10 mouse cellular contexts compared by ENCODE assay signal in genomic region chr7:29291616-29292457, GRCm38 (mm10). TPM values are rescaled to one million over a fixed set of nuclear protein-coding genes. Genes with fewer than 3 reads are reported as not detected.
A peak's percentile ranks its signal among the peaks of the same experiment; 100 is the strongest.
DNase-seq lines count a peak whose midpoint lies in the region; ATAC-seq and TF ChIP-seq lines count a peak whose summit lies in the region.
"Had no signal": no experiment of that assay in that cellular context is flagged by ENCODE, and none has a peak within 500 bp of the region (broad histone marks: within the 10 kb centered on the region; RNA-seq: fewer than 3 reads in every experiment).

No protein-coding gene starts in this region.

- WGBS in heart, adult 2 months = 32% methylated on average over 7 of the region's 7 CpGs
- WGBS in forebrain, embryonic 11.5 days = 42% methylated on average over 6 of the region's 7 CpGs

- no peaks in the 10 kb centered on the region for H3K36me3 ChIP-seq in heart, adult 2 months (ENCODE audit: control insufficient read depth, insufficient read depth, low read length)
- no peaks in the 10 kb centered on the region for H3K36me3 ChIP-seq in forebrain, embryonic 11.5 days (ENCODE audit: control insufficient read depth, insufficient read depth, low read length)

- intact Hi-C loops in heart, adult 2 months (cut with DNase I) = no loop called here

- H3K4me3 ChIP-seq in heart, adult 2 months = no peak overlapping the region
- no peak overlapping the region for H3K4me3 ChIP-seq in forebrain, embryonic 11.5 days (ENCODE audit: low read depth, low read length)
- H3K4me3 ChIP-seq: myocyte had no signal

- peak; percentile 47; the same call in 1 of the 2 replicates for ATAC-seq in forebrain, embryonic 11.5 days (replicated peaks; ENCODE audit: low FRiP score)
- no peak for ATAC-seq in monocyte, adult 5-6 weeks (replicated peaks; ENCODE audit: insufficient number of reproducible peaks, low FRiP score, low TSS enrichment, poor library complexity, severe bottlenecking)

- peak overlapping the region; percentile 79 for H3K27ac ChIP-seq in heart, adult 2 months
- peak overlapping the region; percentile 60 for H3K27ac ChIP-seq in forebrain, embryonic 11.5 days (ENCODE audit: low read depth, low read length)

- DNase-seq in heart, adult 2 months = peak in 1 of 2 experiments; percentile 42
- DNase-seq in heart, adult 8-10 months (ENCODE audit: low spot score) = no peak
- DNase-seq in brain, adult 2 months (ENCODE audit: low read depth, low spot score) = peak; percentile 91
- DNase-seq in forebrain, embryonic 11.5 days (ENCODE audit: low spot score) = peak; percentile 76
- peak; percentile 40 to 71 for DNase-seq in kidney, postnatal 25 days
- no peak for DNase-seq in B cell, adult 2 months
- no peak for DNase-seq in c-Kit-positive CD71-positive TER-119-positive erythroid progenitor cells, embryonic 14.5 days (ENCODE audit: low spot score)

- TF ChIP-seq POLR2A in heart, adult 2 months (IDR thresholded peaks at IDR 0.05; ENCODE audit: insufficient read depth, low read depth, low read length) = no peak

- TF ChIP-seq CTCF in heart, adult 2 months (IDR thresholded peaks at IDR 0.05) = no peak

- no peak for TF ChIP-seq EP300 in heart, adult 2 months (IDR thresholded peaks at IDR 0.05; ENCODE audit: insufficient read depth, low read depth, low read length)

- no peaks in the 10 kb centered on the region for H3K9me3 ChIP-seq in forebrain, embryonic 11.5 days (ENCODE audit: control insufficient read depth, low read length)

- peaks cover 3% of the 10 kb centered on the region; the same call in 1 of the 2 replicates for H3K4me1 ChIP-seq in heart, adult 2 months (ENCODE audit: control insufficient read depth, insufficient read depth, low read length)
- peaks cover 17% of the 10 kb centered on the region for H3K4me1 ChIP-seq in forebrain, embryonic 11.5 days (replicated peaks; ENCODE audit: control insufficient read depth, insufficient read depth, low read length)

- no peaks in the 10 kb centered on the region for H3K27me3 ChIP-seq in heart, adult 2 months (ENCODE audit: control insufficient read depth, insufficient read depth, low read length)
- peaks cover 9% of the 10 kb centered on the region for H3K27me3 ChIP-seq in forebrain, embryonic 11.5 days (ENCODE audit: control insufficient read depth, insufficient read depth, low read length)

- peak overlapping the region; percentile 20 for H3K9ac ChIP-seq in heart, adult 2 months (ENCODE audit: low read depth, low read length)
- peak overlapping the region; percentile 12; the same call in 1 of the 2 replicates for H3K9ac ChIP-seq in forebrain, embryonic 11.5 days (ENCODE audit: low read length)

- no peaks in the 10 kb centered on the region for H3K79me2 ChIP-seq in heart, adult 2 months (replicated peaks; ENCODE audit: control insufficient read depth, insufficient read depth, low read length)

- H3K4me2 ChIP-seq in forebrain, embryonic 11.5 days (ENCODE audit: low read depth, low read length, severe bottlenecking) = 0 out of 2 replicates have a peak overlapping the region, but pooled peaks have one; percentile 27

RNA-seq across cellular contexts. Expression of gene Ppp1r14a, which starts 2.7 kb away (rescaled TPM):
- total RNA-seq in heart, adult 2 months (2021) = 10 to 100 TPM in 1 of 2 experiments, 1 to 10 TPM in 1; 8.7 to 10.3 TPM
- 16.3 and 18.4 TPM in 2 replicates for polyA plus RNA-seq in heart, adult 2 months (2012; rRNA removed)
- 10 to 100 TPM in 1 of 4 experiments, 1 to 10 TPM in 3; 5.4 to 10.1 (median 7.1) TPM for total RNA-seq in heart, adult 8-10 months (2022)
- 12.5 and 13.3 TPM in 2 replicates for polyA plus RNA-seq in forebrain, embryonic 11.5 days (2014; fragmentation: Nextera tagmentation; extraction: Ambion mirVana)
- not detected in 3 replicates for total RNA-seq in monocyte, adult 5-6 weeks (2017)

RNA-seq across cellular contexts. Expression of gene Spint2, which starts 10.1 kb away (rescaled TPM):
- 10 to 100 TPM; 39.4 to 46.4 TPM for total RNA-seq in heart, adult 2 months (2021)
- 40.5 and 45.7 TPM in 2 replicates for polyA plus RNA-seq in heart, adult 2 months (2012; rRNA removed)
- total RNA-seq in heart, adult 8-10 months (2022) = 10 to 100 TPM; 47.3 to 54.5 (median 53.2) TPM
- polyA plus RNA-seq in forebrain, embryonic 11.5 days (2014; fragmentation: Nextera tagmentation; extraction: Ambion mirVana) = 36.1 and 43.5 TPM in 2 replicates
- total RNA-seq in monocyte, adult 5-6 weeks (2017) = 2.6 to 4.4 TPM (median 4.2 TPM) in 3 replicates
- polyA plus RNA-seq: C2C12 had no signal

RNA-seq across cellular contexts. Expression of gene Dpf1, which starts 11.9 kb away (rescaled TPM):
- under 1 TPM in 1 of 2 experiments, not detected in 1; 0.27 TPM for total RNA-seq in heart, adult 2 months (2021)
- 0.21 and 0.38 TPM in 2 replicates for polyA plus RNA-seq in heart, adult 2 months (2012; rRNA removed)
- under 1 TPM in 3 of 4 experiments, not detected in 1; 0.13 to 0.23 (median 0.22) TPM for total RNA-seq in heart, adult 8-10 months (2022)
- 76.0 and 88.3 TPM in 2 replicates for polyA plus RNA-seq in forebrain, embryonic 11.5 days (2014; fragmentation: Nextera tagmentation; extraction: Ambion mirVana)
- total RNA-seq in monocyte, adult 5-6 weeks (2017) = not detected in 3 replicates

RNA-seq across cellular contexts. Expression of gene 2200002D01Rik, which starts 43.6 kb away (rescaled TPM):
- 1 to 10 TPM; 1.5 to 2.0 TPM for total RNA-seq in heart, adult 2 months (2021)
- polyA plus RNA-seq in heart, adult 2 months (2012; rRNA removed) = 0.98 and 1.00 TPM in 2 replicates
- 1 to 10 TPM; 1.7 to 3.9 (median 2.6) TPM for total RNA-seq in heart, adult 8-10 months (2022)
- polyA plus RNA-seq in forebrain, embryonic 11.5 days (2014; fragmentation: Nextera tagmentation; extraction: Ambion mirVana) = 1.8 and 5.7 TPM in 2 replicates
- 0.29 to 3.4 TPM in 2 of 3 replicates, not detected in the other for total RNA-seq in monocyte, adult 5-6 weeks (2017)

RNA-seq across cellular contexts. Expression of gene Yif1b, which starts 53.7 kb away (rescaled TPM):
- total RNA-seq in heart, adult 2 months (2021) = 10 to 100 TPM; 63.6 to 74.6 TPM
- 123 and 138 TPM in 2 replicates for polyA plus RNA-seq in heart, adult 2 months (2012; rRNA removed)
- total RNA-seq in heart, adult 8-10 months (2022) = 10 to 100 TPM; 66.2 to 78.1 (median 70.0) TPM
- 78.9 and 86.2 TPM in 2 replicates for polyA plus RNA-seq in forebrain, embryonic 11.5 days (2014; fragmentation: Nextera tagmentation; extraction: Ambion mirVana)
- total RNA-seq in monocyte, adult 5-6 weeks (2017) = 3.8 to 11.1 TPM (median 9.8 TPM) in 3 replicates

Comparison
In these comparisons a context has a peak if more than half of its experiments do, and no peak if none do; other contexts are left out.
1. DNase-seq: peak in brain, adult 2 months (single experiment), forebrain, embryonic 11.5 days (single experiment) and kidney, postnatal 25 days (2 of 2); none in heart, adult 8-10 months (single experiment), B cell, adult 2 months (0 of 2) and c-Kit-positive CD71-positive TER-119-positive erythroid progenitor cells, embryonic 14.5 days (single experiment).